Mouse (Mus musculus) forebrain, embryonic 13.5 days (tissue): ENCODE data around the gene Wdr70. TPM values are rescaled to one million over a fixed set of nuclear protein-coding genes. Genes with fewer than 3 reads are reported as not detected.

Experiments used
- ATAC-seq: fragments of 200-750 bp; cut with Nextera tagmentation; 2 replicates; pipeline ENCODE4 v1.8.0; 2017
- H3K27ac ChIP-seq: fragments of 300-500 bp; sonication (generic); 2 replicates; pipeline ENCODE4 v1.5.1; 2015; ENCODE audit warnings: inconsistent platforms, mild to moderate bottlenecking, moderate library complexity
- H3K27me3 ChIP-seq: fragments of 300-500 bp; sonication (generic); 2 replicates; pipeline ENCODE4 v1.6.1; 2015; ENCODE audit warnings: mild to moderate bottlenecking, inconsistent platforms
- H3K36me3 ChIP-seq: fragments of 300-500 bp; sonication (generic); 2 replicates; pipeline ENCODE4 v1.6.1; 2015; ENCODE audit warnings: mild to moderate bottlenecking, inconsistent platforms; ENCODE audit not compliant: poor library complexity, severe bottlenecking
- H3K4me1 ChIP-seq: fragments of 300-500 bp; sonication (generic); 2 replicates; pipeline ENCODE4 v1.6.1; 2015; ENCODE audit warnings: inconsistent platforms
- H3K4me2 ChIP-seq: fragments of 300-500 bp; sonication (generic); 2 replicates; pipeline ENCODE4 v1.6.1; 2015; ENCODE audit warnings: inconsistent platforms, mild to moderate bottlenecking, moderate library complexity
- H3K4me3 ChIP-seq: fragments of 300-500 bp; sonication (generic); 2 replicates; pipeline ENCODE4 v1.5.1; 2015; ENCODE audit warnings: mild to moderate bottlenecking, inconsistent platforms
- H3K9ac ChIP-seq: fragments of 300-500 bp; sonication (generic); 2 replicates; pipeline ENCODE4 v1.6.1; 2015; ENCODE audit warnings: mild to moderate bottlenecking, inconsistent platforms
- H3K9me3 ChIP-seq: fragments of 300-500 bp; sonication (generic); replicated peaks from 2 replicates; pipeline ENCODE4 v1.6.1; 2016; ENCODE audit warnings: inconsistent platforms
- WGBS: fragments of 180-500 bp; shearing (Covaris S2); methylation state at CpG from one replicate; pipeline ENCODE4 v1.1.7; 2015; 5-methylcytosine and 5-hydroxymethylcytosine counted together
- polyA plus RNA-seq: library from polyadenylated mRNA; unstranded; fragments of >200 nt; fragmentation: Nextera tagmentation; extraction: Ambion mirVana; gene quantifications from 2 replicates; pipeline ENCODE4 v1.2.1, GENCODE M21; 2015

Gene Wdr70
- polyA plus RNA-seq, 1 experiment from 2014 or later = 70.2 TPM

- no peak overlapping the region for H3K9ac ChIP-seq
- no peak for ATAC-seq
These were observed 124.6 kb downstream of the Wdr70 start for GRCm38 (mm10) chr15:7974368-7974767.

DNA sequence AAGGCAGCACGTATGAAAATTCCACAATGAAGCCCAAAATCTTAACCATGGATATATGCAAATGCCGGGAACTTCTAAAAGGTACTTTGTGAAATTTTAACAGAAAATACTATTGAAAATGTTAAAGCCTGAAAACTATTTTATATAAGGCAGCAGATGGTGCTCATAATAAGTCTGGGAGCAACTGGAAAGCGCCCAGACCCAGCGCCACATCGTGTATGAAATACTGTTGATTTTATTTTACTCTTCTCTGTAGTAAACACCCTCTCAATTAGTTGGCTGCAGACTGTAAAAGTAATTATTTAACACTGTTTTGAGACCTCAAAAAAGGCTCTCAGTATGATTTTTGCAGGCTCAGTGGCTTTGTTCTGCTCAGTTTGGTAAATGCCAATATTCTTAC lies 126.5 kb downstream of the Wdr70 start:
- ATAC-seq = no peak
- 86% methylated on average over 5 of the region's 5 CpGs for WGBS
- Histone ChIP-seq H3K27ac (no peak overlapping the region), H3K4me1 (no peaks in the 10 kb centered on the region), H3K9me3 (no peaks in the 10 kb centered on the region), H3K36me3 (peaks cover 8% of the 10 kb centered on the region), H3K27me3 (no peaks in the 10 kb centered on the region), H3K4me3 (no peak overlapping the region), H3K9ac (no peak overlapping the region), H3K4me2 (no peak overlapping the region)

More at GRCm38 (mm10) chr15:7974368-7974767, 124.6 kb downstream of the Wdr70 start:
- H3K4me3 ChIP-seq = no peak overlapping the region
- H3K4me1 ChIP-seq = no peaks in the 10 kb centered on the region
- peaks cover 8% of the 10 kb centered on the region for H3K36me3 ChIP-seq
- no peaks in the 10 kb centered on the region for H3K27me3 ChIP-seq
- H3K9me3 ChIP-seq = no peaks in the 10 kb centered on the region
- H3K27ac ChIP-seq = no peak overlapping the region
- 85% methylated on average over 8 of the region's 8 CpGs for WGBS
- H3K4me2 ChIP-seq = no peak overlapping the region

- 91% methylated on average over 6 of the region's 6 CpGs for WGBS
- Histone ChIP-seq H3K4me2 (no peak overlapping the region), H3K36me3 (no peaks in the 10 kb centered on the region), H3K27ac (no peak overlapping the region), H3K9ac (no peak overlapping the region), H3K4me3 (no peak overlapping the region), H3K4me1 (no peaks in the 10 kb centered on the region), H3K9me3 (no peaks in the 10 kb centered on the region), H3K27me3 (no peaks in the 10 kb centered on the region)
- ATAC-seq = no peak
These were observed 136.2 kb downstream of the Wdr70 start for GRCm38 (mm10) chr15:7962786-7963185.

DNA sequence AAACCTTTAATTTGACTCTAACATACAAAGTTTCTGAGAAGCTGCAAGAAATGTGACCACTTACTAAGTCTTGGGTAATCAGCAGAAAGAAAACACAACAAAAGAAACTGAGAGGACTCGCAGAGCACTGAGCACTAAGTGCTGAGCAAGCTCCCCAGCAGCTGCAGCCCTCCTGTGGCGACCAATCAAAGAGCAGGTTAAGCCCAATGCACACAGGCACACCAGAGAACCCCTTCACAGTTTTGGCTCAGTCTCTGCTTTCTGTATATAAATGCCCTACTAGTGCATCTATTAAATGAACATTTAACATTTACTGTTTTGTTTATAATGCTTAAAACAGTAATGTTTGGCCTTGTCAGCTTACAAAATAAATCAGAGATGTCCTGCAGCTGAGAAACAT lies 137.5 kb downstream of the Wdr70 start:
- H3K4me1 ChIP-seq = no peaks in the 10 kb centered on the region
- no peak overlapping the region for H3K4me3 ChIP-seq
- 22% methylated on average over 2 of the region's 2 CpGs for WGBS
- no peak overlapping the region for H3K9ac ChIP-seq
- H3K36me3 ChIP-seq = no peaks in the 10 kb centered on the region
- H3K9me3 ChIP-seq = no peaks in the 10 kb centered on the region
- no peaks in the 10 kb centered on the region for H3K27me3 ChIP-seq
- H3K27ac ChIP-seq = no peak overlapping the region
- 0 out of 2 replicates have a peak, but pooled peaks have one; percentile 50 for ATAC-seq
- no peak overlapping the region for H3K4me2 ChIP-seq

- no peaks in the 10 kb centered on the region for H3K4me1 ChIP-seq
- H3K27ac ChIP-seq = no peak overlapping the region
- no peak overlapping the region for H3K4me2 ChIP-seq
- 79% methylated on average over 1 of the region's 1 CpGs for WGBS
- no peaks in the 10 kb centered on the region for H3K9me3 ChIP-seq
- H3K4me3 ChIP-seq = no peak overlapping the region
- H3K36me3 ChIP-seq = no peaks in the 10 kb centered on the region
- H3K9ac ChIP-seq = no peak overlapping the region
- ATAC-seq = no peak
- no peaks in the 10 kb centered on the region for H3K27me3 ChIP-seq
These were observed 142.1 kb downstream of the Wdr70 start for GRCm38 (mm10) chr15:7956899-7957298.

- no peak overlapping the region for H3K4me2 ChIP-seq
- H3K27ac ChIP-seq = no peak overlapping the region
- no peaks in the 10 kb centered on the region for H3K36me3 ChIP-seq
- no peak overlapping the region for H3K4me3 ChIP-seq
- 95% methylated on average over 7 of the region's 7 CpGs for WGBS
- H3K9me3 ChIP-seq = no peaks in the 10 kb centered on the region
- H3K4me1 ChIP-seq = no peaks in the 10 kb centered on the region
- H3K9ac ChIP-seq = no peak overlapping the region
- no peaks in the 10 kb centered on the region for H3K27me3 ChIP-seq
- ATAC-seq = no peak
These were observed 148.4 kb downstream of the Wdr70 start for GRCm38 (mm10) chr15:7950561-7950960.

- no peak for ATAC-seq
- Histone ChIP-seq H3K27me3 (no peaks in the 10 kb centered on the region), H3K4me3 (no peak overlapping the region), H3K36me3 (no peaks in the 10 kb centered on the region), H3K4me2 (no peak overlapping the region), H3K9ac (no peak overlapping the region), H3K4me1 (no peaks in the 10 kb centered on the region), H3K27ac (no peak overlapping the region), H3K9me3 (no peaks in the 10 kb centered on the region)
- WGBS = 69% methylated on average over 3 of the region's 3 CpGs
These were observed 157.3 kb downstream of the Wdr70 start for GRCm38 (mm10) chr15:7941690-7942089.

GRCm38 (mm10) chr15:7935571-7936165 lies 163.3 kb downstream of the Wdr70 start:
- Histone ChIP-seq H3K4me1 (no peaks in the 10 kb centered on the region), H3K9me3 (no peaks in the 10 kb centered on the region), H3K36me3 (no peaks in the 10 kb centered on the region), H3K4me3 (no peak overlapping the region), H3K4me2 (no peak overlapping the region), H3K27ac (no peak overlapping the region), H3K9ac (no peak overlapping the region), H3K27me3 (no peaks in the 10 kb centered on the region)
- 87% methylated on average over 7 of the region's 7 CpGs for WGBS
- ATAC-seq = no peak

GRCm38 (mm10) chr15:7934580-7934979 lies 164.4 kb downstream of the Wdr70 start:
- Histone ChIP-seq H3K9me3 (no peaks in the 10 kb centered on the region), H3K27ac (no peak overlapping the region), H3K4me3 (no peak overlapping the region), H3K27me3 (no peaks in the 10 kb centered on the region), H3K36me3 (no peaks in the 10 kb centered on the region), H3K4me2 (no peak overlapping the region), H3K9ac (no peak overlapping the region), H3K4me1 (no peaks in the 10 kb centered on the region)
- ATAC-seq = no peak
- 70% methylated on average over 4 of the region's 4 CpGs for WGBS

- no peak for ATAC-seq
- Histone ChIP-seq H3K4me2 (no peak overlapping the region), H3K9ac (no peak overlapping the region), H3K27ac (no peak overlapping the region), H3K4me3 (no peak overlapping the region), H3K36me3 (no peaks in the 10 kb centered on the region), H3K27me3 (no peaks in the 10 kb centered on the region), H3K9me3 (no peaks in the 10 kb centered on the region), H3K4me1 (no peaks in the 10 kb centered on the region)
- WGBS = 65% methylated on average over 16 of the region's 16 CpGs
These were observed 164.9 kb downstream of the Wdr70 start for GRCm38 (mm10) chr15:7934105-7934504.

GRCm38 (mm10) chr15:7931605-7932008 lies 167.4 kb downstream of the Wdr70 start:
- no peak overlapping the region for H3K4me3 ChIP-seq
- WGBS = 93% methylated on average over 8 of the region's 8 CpGs
- H3K9ac ChIP-seq = no peak overlapping the region
- H3K27ac ChIP-seq = no peak overlapping the region
- H3K36me3 ChIP-seq = no peaks in the 10 kb centered on the region
- H3K27me3 ChIP-seq = no peaks in the 10 kb centered on the region
- H3K4me1 ChIP-seq = no peaks in the 10 kb centered on the region
- no peak for ATAC-seq
- H3K4me2 ChIP-seq = no peak overlapping the region
- no peaks in the 10 kb centered on the region for H3K9me3 ChIP-seq

DNA sequence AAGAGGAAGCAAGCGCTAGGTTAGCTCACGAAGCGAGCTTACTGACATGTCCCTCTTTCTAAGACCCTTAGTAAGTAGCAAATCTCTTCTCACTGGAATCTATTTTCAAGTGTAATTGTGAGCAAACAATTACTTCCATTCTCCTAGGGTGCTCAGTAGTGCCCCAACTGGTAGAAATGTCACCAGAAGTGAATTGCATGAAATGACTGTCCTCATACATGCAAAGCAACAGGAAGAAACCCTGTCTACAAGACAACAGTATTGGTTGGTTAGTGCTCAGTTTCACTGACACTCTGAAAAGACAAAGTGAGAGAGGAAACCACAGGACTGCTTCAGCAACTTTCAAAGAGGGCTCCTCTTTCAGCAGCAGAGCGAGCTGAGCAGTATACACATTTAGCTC lies 173.6 kb downstream of the Wdr70 start:
- H3K27ac ChIP-seq = no peak overlapping the region
- no peaks in the 10 kb centered on the region for H3K27me3 ChIP-seq
- H3K4me2 ChIP-seq = no peak overlapping the region
- no peak overlapping the region for H3K9ac ChIP-seq
- no peaks in the 10 kb centered on the region for H3K9me3 ChIP-seq
- no peaks in the 10 kb centered on the region for H3K4me1 ChIP-seq
- 81% methylated on average over 4 of the region's 4 CpGs for whole genome bisulfite sequencing
- no peak overlapping the region for H3K4me3 ChIP-seq
- H3K36me3 ChIP-seq = peaks cover 9% of the 10 kb centered on the region; the same call in 1 of the 2 replicates
- ATAC-seq = no peak

- 88% methylated on average over 4 of the region's 4 CpGs for WGBS
- Histone ChIP-seq H3K4me2 (no peak overlapping the region), H3K9ac (no peak overlapping the region), H3K4me1 (no peaks in the 10 kb centered on the region), H3K27me3 (no peaks in the 10 kb centered on the region), H3K27ac (no peak overlapping the region), H3K4me3 (no peak overlapping the region), H3K9me3 (no peaks in the 10 kb centered on the region), H3K36me3 (peaks cover 20% of the 10 kb centered on the region)
- ATAC-seq = no peak
These were observed 175.7 kb downstream of the Wdr70 start for GRCm38 (mm10) chr15:7923281-7923680.
